Mouse (Mus musculus) c-Kit-positive CD71-positive TER-119-negative erythroid progenitor cells, embryonic 14.5 days (primary cell): ENCODE measurements around the gene Derl2.

ENCODE experiments used
- DNase-seq: peaks from one replicate; pipeline ENCODE4 v3.0.0-alpha.2; 2013; ENCODE audit warnings: low read depth

Derl2 gene

GRCm38 (mm10) chr11:70982030-70982429, 37.6 kb downstream of the Derl2 start:
- no peak for DNase-seq

GRCm38 (mm10) chr11:70980751-70981510, 38.7 kb downstream of the Derl2 start:
- no peak for DNase-seq

GRCm38 (mm10) chr11:70980232-70980631, 39.4 kb downstream of the Derl2 start:
- no peak for DNase-seq

GRCm38 (mm10) chr11:70977293-70977692, 42.3 kb downstream of the Derl2 start:
- DNase-seq, result no peak

- DNase-seq, result no peak
Observed at GRCm38 (mm10) chr11:70975193-70975592, 44.4 kb downstream of the Derl2 start.

GRCm38 (mm10) chr11:70973947-70974346, 45.7 kb downstream of the Derl2 start:
- DNase-seq, result no peak

GRCm38 (mm10) chr11:70972586-70972985, 47.1 kb downstream of the Derl2 start:
- no peak for DNase-seq

GRCm38 (mm10) chr11:70970560-70971540, 48.8 kb downstream of the Derl2 start:
- peak; percentile 91 for DNase-seq

GRCm38 (mm10) chr11:70969821-70970559, 49.7 kb downstream of the Derl2 start, which contains the start of the genes Nup88 and Rpain:
Gene Nup88, minus strand, starts transcription at chr11:70969973.
Gene Rpain, plus strand, starts transcription at chr11:70970213.
- DNase-seq, result peak; percentile 91

- no peak for DNase-seq
Observed at GRCm38 (mm10) chr11:70969271-70969794, 50.3 kb downstream of the Derl2 start.

- no peak for DNase-seq
Observed at GRCm38 (mm10) chr11:70964222-70964907, 55.3 kb downstream of the Derl2 start.

- DNase-seq, result no peak
Observed at GRCm38 (mm10) chr11:70960786-70961554, 58.7 kb downstream of the Derl2 start.
